Mouse (Mus musculus): ENCODE data around the gene Myo19. TPM values are rescaled to one million over a fixed set of nuclear protein-coding genes. Genes with fewer than 3 reads are reported as not detected.

Gene Myo19
- polyA plus RNA-seq, 1 experiment: 15.3 TPM

GRCm38 (mm10) chr11:84910411-84910810 lies 30.5 kb downstream of the Myo19 start:
- Histone ChIP-seq H3K4me1 (ENCODE audit: control insufficient read depth, insufficient read depth, low read length) (no peaks in the 10 kb centered on the region; the same call in 1 of the 2 replicates), H3K27ac (ENCODE audit: insufficient read depth, low read length) (no peak overlapping the region), H3K4me3 (ENCODE audit: insufficient read depth, low read length) (no peak overlapping the region)
- TF ChIP-seq POLR2A (IDR thresholded peaks at IDR 0.05; ENCODE audit: low read depth, low read length): no peak
- TF ChIP-seq CTCF (IDR thresholded peaks at IDR 0.05; ENCODE audit: borderline replicate concordance, insufficient read depth, low read length): no peak

- H3K4me1 ChIP-seq (ENCODE audit: control insufficient read depth, insufficient read depth, low read length): peaks cover 5% of the 10 kb centered on the region
- no peak overlapping the region for H3K27ac ChIP-seq (ENCODE audit: insufficient read depth, low read length)
- no peak for TF ChIP-seq POLR2A (IDR thresholded peaks at IDR 0.05; ENCODE audit: low read depth, low read length)
- TF ChIP-seq CTCF (IDR thresholded peaks at IDR 0.05; ENCODE audit: borderline replicate concordance, insufficient read depth, low read length): no peak
- H3K4me3 ChIP-seq (ENCODE audit: insufficient read depth, low read length): no peak overlapping the region
Observed at GRCm38 (mm10) chr11:84914673-84915072, 34.7 kb downstream of the Myo19 start.

- peak within 1 kb of the TSS; percentile 75 for H3K27ac ChIP-seq (ENCODE audit: insufficient read depth, low read length)
- TF ChIP-seq CTCF (IDR thresholded peaks at IDR 0.05; ENCODE audit: borderline replicate concordance, insufficient read depth, low read length) (no peak), POLR2A (IDR thresholded peaks at IDR 0.05; ENCODE audit: low read depth, low read length) (peak; percentile 55)
- H3K4me1 ChIP-seq (ENCODE audit: control insufficient read depth, insufficient read depth, low read length): peaks cover 5% of the 10 kb centered on the region
- peak within 1 kb of the TSS; percentile 97 for H3K4me3 ChIP-seq (ENCODE audit: insufficient read depth, low read length)
Observed at GRCm38 (mm10) chr11:84916053-84916702, 36.2 kb downstream of the Myo19 start, which contains the start of gene Znhit3. TSS of gene Znhit3 (minus strand) at chr11:84916366.

- Histone ChIP-seq H3K27ac (ENCODE audit: insufficient read depth, low read length) (peak overlapping the region; percentile 75), H3K4me3 (ENCODE audit: insufficient read depth, low read length) (peak overlapping the region; percentile 9; the same call in 1 of the 2 replicates)
Observed at GRCm38 (mm10) chr11:84916703-84917300, 36.9 kb downstream of the Myo19 start.

GRCm38 (mm10) chr11:84918425-84918824 lies 38.5 kb downstream of the Myo19 start:
- Histone ChIP-seq H3K4me3 (ENCODE audit: insufficient read depth, low read length) (no peak overlapping the region), H3K4me1 (ENCODE audit: control insufficient read depth, insufficient read depth, low read length) (peaks cover 5% of the 10 kb centered on the region; the same call in 1 of the 2 replicates), H3K27ac (ENCODE audit: insufficient read depth, low read length) (no peak overlapping the region)
- TF ChIP-seq CTCF (IDR thresholded peaks at IDR 0.05; ENCODE audit: borderline replicate concordance, insufficient read depth, low read length) (peak; percentile 90), POLR2A (IDR thresholded peaks at IDR 0.05; ENCODE audit: low read depth, low read length) (no peak)

More at GRCm38 (mm10) chr11:84916703-84917300, 36.9 kb downstream of the Myo19 start:
- TF ChIP-seq CTCF (IDR thresholded peaks at IDR 0.05; ENCODE audit: borderline replicate concordance, insufficient read depth, low read length) (no peak), POLR2A (IDR thresholded peaks at IDR 0.05; ENCODE audit: low read depth, low read length) (0 out of 2 replicates have a peak, but pooled peaks have one; percentile 27)
- peaks cover 5% of the 10 kb centered on the region for H3K4me1 ChIP-seq (ENCODE audit: control insufficient read depth, insufficient read depth, low read length)

- H3K4me1 ChIP-seq (ENCODE audit: control insufficient read depth, insufficient read depth, low read length): peaks cover 5% of the 10 kb centered on the region; the same call in 1 of the 2 replicates
- H3K4me3 ChIP-seq (ENCODE audit: insufficient read depth, low read length): no peak overlapping the region
- no peak overlapping the region for H3K27ac ChIP-seq (ENCODE audit: insufficient read depth, low read length)
- TF ChIP-seq CTCF (IDR thresholded peaks at IDR 0.05; ENCODE audit: borderline replicate concordance, insufficient read depth, low read length) (no peak), POLR2A (IDR thresholded peaks at IDR 0.05; ENCODE audit: low read depth, low read length) (no peak)
Observed at GRCm38 (mm10) chr11:84919276-84919675, 39.3 kb downstream of the Myo19 start.

- H3K4me3 ChIP-seq (ENCODE audit: insufficient read depth, low read length): no peak overlapping the region
- H3K27ac ChIP-seq (ENCODE audit: insufficient read depth, low read length): no peak overlapping the region
- H3K4me1 ChIP-seq (ENCODE audit: control insufficient read depth, insufficient read depth, low read length): peaks cover 5% of the 10 kb centered on the region; the same call in 1 of the 2 replicates
- TF ChIP-seq CTCF (IDR thresholded peaks at IDR 0.05; ENCODE audit: borderline replicate concordance, insufficient read depth, low read length) (no peak), POLR2A (IDR thresholded peaks at IDR 0.05; ENCODE audit: low read depth, low read length) (no peak)
Observed at GRCm38 (mm10) chr11:84919951-84920350, 40.0 kb downstream of the Myo19 start.

- H3K4me3 ChIP-seq (ENCODE audit: insufficient read depth, low read length): no peak overlapping the region
- peaks cover 5% of the 10 kb centered on the region; the same call in 1 of the 2 replicates for H3K4me1 ChIP-seq (ENCODE audit: control insufficient read depth, insufficient read depth, low read length)
- no peak for TF ChIP-seq POLR2A (IDR thresholded peaks at IDR 0.05; ENCODE audit: low read depth, low read length)
- TF ChIP-seq CTCF (IDR thresholded peaks at IDR 0.05; ENCODE audit: borderline replicate concordance, insufficient read depth, low read length): no peak
- no peak overlapping the region for H3K27ac ChIP-seq (ENCODE audit: insufficient read depth, low read length)
Observed at GRCm38 (mm10) chr11:84920981-84921380, 41.0 kb downstream of the Myo19 start.

GRCm38 (mm10) chr11:84932261-84932660 lies 52.3 kb downstream of the Myo19 start:
- Histone ChIP-seq H3K4me3 (ENCODE audit: insufficient read depth, low read length) (no peak overlapping the region), H3K4me1 (ENCODE audit: control insufficient read depth, insufficient read depth, low read length) (no peaks in the 10 kb centered on the region), H3K27ac (ENCODE audit: insufficient read depth, low read length) (no peak overlapping the region)
- TF ChIP-seq CTCF (IDR thresholded peaks at IDR 0.05; ENCODE audit: borderline replicate concordance, insufficient read depth, low read length) (no peak), POLR2A (IDR thresholded peaks at IDR 0.05; ENCODE audit: low read depth, low read length) (no peak)

GRCm38 (mm10) chr11:84939508-84940053 lies 59.6 kb downstream of the Myo19 start:
- TF ChIP-seq CTCF (IDR thresholded peaks at IDR 0.05; ENCODE audit: borderline replicate concordance, insufficient read depth, low read length): no peak
- TF ChIP-seq POLR2A (IDR thresholded peaks at IDR 0.05; ENCODE audit: low read depth, low read length): no peak
- Histone ChIP-seq H3K27ac (ENCODE audit: insufficient read depth, low read length) (no peak overlapping the region), H3K4me3 (ENCODE audit: insufficient read depth, low read length) (no peak overlapping the region), H3K4me1 (ENCODE audit: control insufficient read depth, insufficient read depth, low read length) (no peaks in the 10 kb centered on the region)
